8 mouse cellular contexts compared by ENCODE assay signal in genomic region chr3:108563309-108563708, GRCm38 (mm10). TPM values are rescaled to one million over a fixed set of nuclear protein-coding genes. Genes with fewer than 3 reads are reported as not detected.
A peak's percentile ranks its signal among the peaks of the same experiment; 100 is the strongest.
DNase-seq lines count a peak whose midpoint lies in the region; ATAC-seq and TF ChIP-seq lines count a peak whose summit lies in the region.

No protein-coding gene starts in this region.

- no peaks in the 10 kb centered on the region for H3K9me3 ChIP-seq in forebrain, embryonic 12.5 days
- H3K9me3 ChIP-seq in heart, postnatal 0 days (replicated peaks; ENCODE audit: control insufficient read depth, low read length): no peaks in the 10 kb centered on the region
- no peaks in the 10 kb centered on the region for H3K9me3 ChIP-seq in liver, embryonic 16.5 days (replicated peaks; ENCODE audit: control insufficient read depth, low read length)
- H3K9me3 ChIP-seq in neural tube, embryonic 12.5 days: no peaks in the 10 kb centered on the region
- no peaks in the 10 kb centered on the region for H3K9me3 ChIP-seq in stomach, postnatal 0 days (ENCODE audit: control insufficient read depth, low read length)

- no peak overlapping the region for H3K9ac ChIP-seq in forebrain, embryonic 12.5 days
- H3K9ac ChIP-seq in heart, postnatal 0 days (replicated peaks; ENCODE audit: low read depth, low read length): peak overlapping the region; percentile 57
- H3K9ac ChIP-seq in liver, embryonic 16.5 days (ENCODE audit: low read depth, low read length): peak overlapping the region; percentile 56
- H3K9ac ChIP-seq in neural tube, embryonic 12.5 days: 0 out of 2 replicates have a peak overlapping the region, but pooled peaks have one; percentile 2
- peak overlapping the region; percentile 47 for H3K9ac ChIP-seq in stomach, postnatal 0 days (ENCODE audit: low read length)

- no peaks in the 10 kb centered on the region for H3K27me3 ChIP-seq in forebrain, embryonic 12.5 days
- no peaks in the 10 kb centered on the region for H3K27me3 ChIP-seq in heart, postnatal 0 days (ENCODE audit: control insufficient read depth, insufficient read depth, low read length)
- no peaks in the 10 kb centered on the region for H3K27me3 ChIP-seq in liver, embryonic 16.5 days (ENCODE audit: control insufficient read depth, insufficient read depth, low read depth, low read length)
- H3K27me3 ChIP-seq in neural tube, embryonic 12.5 days (replicated peaks): no peaks in the 10 kb centered on the region
- no peaks in the 10 kb centered on the region for H3K27me3 ChIP-seq in stomach, postnatal 0 days (ENCODE audit: control insufficient read depth, insufficient read depth, low read length)

- H3K4me3 ChIP-seq in forebrain, embryonic 12.5 days (replicated peaks): peak overlapping the region; percentile 89
- peak overlapping the region; percentile 96 for H3K4me3 ChIP-seq in heart, postnatal 0 days (ENCODE audit: low read depth, low read length)
- H3K4me3 ChIP-seq in liver, embryonic 16.5 days (ENCODE audit: low read depth, low read length): peak overlapping the region; percentile 89
- peak overlapping the region; percentile 69; the same call in 1 of the 2 replicates for H3K4me3 ChIP-seq in neural tube, embryonic 12.5 days
- peak overlapping the region; percentile 88 for H3K4me3 ChIP-seq in stomach, postnatal 0 days (ENCODE audit: low read depth, low read length)

- WGBS in forebrain, embryonic 12.5 days: 7% methylated on average over 4 of the region's 4 CpGs
- 3% methylated on average over 4 of the region's 4 CpGs for WGBS in heart, postnatal 0 days
- 0% methylated on average over 4 of the region's 4 CpGs for WGBS in liver, embryonic 16.5 days (ENCODE audit: insufficient replicate concordance)
- 8% methylated on average over 4 of the region's 4 CpGs for WGBS in neural tube, embryonic 12.5 days
- 3% methylated on average over 4 of the region's 4 CpGs for WGBS in stomach, postnatal 0 days

- H3K27ac ChIP-seq in forebrain, embryonic 12.5 days: peak overlapping the region; percentile 87
- peak overlapping the region; percentile 90 for H3K27ac ChIP-seq in heart, postnatal 0 days (ENCODE audit: low read depth)
- H3K27ac ChIP-seq in liver, embryonic 16.5 days (ENCODE audit: low read length): peak overlapping the region; percentile 91
- H3K27ac ChIP-seq in neural tube, embryonic 12.5 days: peak overlapping the region; percentile 17; the same call in 1 of the 2 replicates
- peak overlapping the region; percentile 93 for H3K27ac ChIP-seq in stomach, postnatal 0 days (replicated peaks)

- DNase-seq in ES-CJ7 (ENCODE audit: low read depth, low spot score): peak; percentile 84
- DNase-seq in c-Kit-positive CD71-positive TER-119-positive erythroid progenitor cells, embryonic 14.5 days (ENCODE audit: low spot score): peak; percentile 87
- peak; percentile 79 for DNase-seq in heart, postnatal 0 days (ENCODE audit: low spot score)
- DNase-seq in kidney, postnatal 4 days: peak; percentile 91 to 93
- peak; percentile 85 for DNase-seq in stomach, postnatal 0 days (ENCODE audit: low spot score)

- no peak for ATAC-seq in forebrain, embryonic 12.5 days (ENCODE audit: low FRiP score)
- ATAC-seq in heart, postnatal 0 days (ENCODE audit: insufficient read depth, low read depth): no peak; the same call in 1 of the 2 replicates
- ATAC-seq in liver, embryonic 16.5 days (ENCODE audit: low read depth): no peak
- 0 out of 2 replicates have a peak, but pooled peaks have one; percentile 3 for ATAC-seq in neural tube, embryonic 12.5 days (ENCODE audit: low FRiP score, low read depth)
- peak; percentile 18; the same call in 1 of the 2 replicates for ATAC-seq in stomach, postnatal 0 days (ENCODE audit: low FRiP score, low TSS enrichment)

- TF ChIP-seq EP300 in heart, postnatal 0 days (IDR thresholded peaks at IDR 0.05; ENCODE audit: low read depth): no peak
- no peak for TF ChIP-seq EP300 in stomach, postnatal 0 days (optimal IDR thresholded peaks at IDR 0.05)

- peak overlapping the region; percentile 64 for H3K4me2 ChIP-seq in forebrain, embryonic 12.5 days
- peak overlapping the region; percentile 83 for H3K4me2 ChIP-seq in heart, postnatal 0 days (ENCODE audit: low read depth, low read length)
- H3K4me2 ChIP-seq in liver, embryonic 16.5 days (ENCODE audit: low read depth, low read length): peak overlapping the region; percentile 83
- H3K4me2 ChIP-seq in neural tube, embryonic 12.5 days (replicated peaks): peak overlapping the region; percentile 58
- peak overlapping the region; percentile 75 for H3K4me2 ChIP-seq in stomach, postnatal 0 days (replicated peaks; ENCODE audit: low read depth)

- peaks cover 26% of the 10 kb centered on the region for H3K4me1 ChIP-seq in forebrain, embryonic 12.5 days
- H3K4me1 ChIP-seq in heart, postnatal 0 days (ENCODE audit: control insufficient read depth, insufficient read depth): no peaks in the 10 kb centered on the region
- H3K4me1 ChIP-seq in liver, embryonic 16.5 days (ENCODE audit: control insufficient read depth, low read depth, low read length): peaks cover 24% of the 10 kb centered on the region
- H3K4me1 ChIP-seq in neural tube, embryonic 12.5 days: peaks cover 17% of the 10 kb centered on the region
- peaks cover 4% of the 10 kb centered on the region; the same call in 1 of the 2 replicates for H3K4me1 ChIP-seq in stomach, postnatal 0 days (replicated peaks; ENCODE audit: control insufficient read depth, insufficient read depth)

- TF ChIP-seq CTCF in heart, postnatal 0 days (IDR thresholded peaks at IDR 0.05; ENCODE audit: low read depth): peak; percentile 87
- TF ChIP-seq CTCF in stomach, postnatal 0 days (IDR thresholded peaks at IDR 0.05; ENCODE audit: low read depth): peak; percentile 92

- peaks cover 18% of the 10 kb centered on the region for H3K36me3 ChIP-seq in forebrain, embryonic 12.5 days (replicated peaks)
- H3K36me3 ChIP-seq in heart, postnatal 0 days (replicated peaks; ENCODE audit: control insufficient read depth, insufficient read depth, low read length): peaks cover 19% of the 10 kb centered on the region
- H3K36me3 ChIP-seq in liver, embryonic 16.5 days (ENCODE audit: control insufficient read depth, insufficient read depth): peaks cover 3% of the 10 kb centered on the region; the same call in 1 of the 2 replicates
- H3K36me3 ChIP-seq in neural tube, embryonic 12.5 days: peaks cover 15% of the 10 kb centered on the region
- peaks cover 8% of the 10 kb centered on the region for H3K36me3 ChIP-seq in stomach, postnatal 0 days (ENCODE audit: control insufficient read depth, insufficient read depth, low read length)

RNA-seq across cellular contexts. Expression of gene Tmem167b, which starts 1.0 kb away (rescaled TPM):
- 59.4 and 65.8 TPM in 2 replicates for polyA plus RNA-seq in forebrain, embryonic 12.5 days (2016; fragmentation: Nextera tagmentation; extraction: Ambion mirVana)
- 22.4 and 34.6 TPM in 2 replicates for total RNA-seq in heart, postnatal 0 days (2014; rRNA removed; ENCODE audit: low replicate concordance)
- 25.4 and 25.8 TPM in 2 replicates for polyA plus RNA-seq in heart, postnatal 0 days (2015; fragmentation: Nextera tagmentation; extraction: Ambion mirVana)
- 16.1 and 16.8 TPM in 2 replicates for polyA plus RNA-seq in liver, embryonic 16.5 days (2015; fragmentation: Nextera tagmentation; extraction: Ambion mirVana)
- polyA plus RNA-seq in neural tube, embryonic 12.5 days (2016; fragmentation: Nextera tagmentation; extraction: Ambion mirVana): 55.3 and 56.7 TPM in 2 replicates
- 29.9 and 33.0 TPM in 2 replicates for polyA plus RNA-seq in stomach, postnatal 0 days (2015; fragmentation: Nextera tagmentation; extraction: Ambion mirVana)

RNA-seq across cellular contexts. Expression of gene Taf13, which starts 8.2 kb away (rescaled TPM):
- polyA plus RNA-seq in forebrain, embryonic 12.5 days (2016; fragmentation: Nextera tagmentation; extraction: Ambion mirVana): 55.7 and 58.5 TPM in 2 replicates
- 6.0 and 9.9 TPM in 2 replicates for total RNA-seq in heart, postnatal 0 days (2014; rRNA removed; ENCODE audit: low replicate concordance)
- 29.6 and 30.3 TPM in 2 replicates for polyA plus RNA-seq in heart, postnatal 0 days (2015; fragmentation: Nextera tagmentation; extraction: Ambion mirVana)
- polyA plus RNA-seq in liver, embryonic 16.5 days (2015; fragmentation: Nextera tagmentation; extraction: Ambion mirVana): 8.9 and 10.3 TPM in 2 replicates
- polyA plus RNA-seq in neural tube, embryonic 12.5 days (2016; fragmentation: Nextera tagmentation; extraction: Ambion mirVana): 72.6 and 77.8 TPM in 2 replicates
- polyA plus RNA-seq in stomach, postnatal 0 days (2015; fragmentation: Nextera tagmentation; extraction: Ambion mirVana): 40.0 and 42.2 TPM in 2 replicates

RNA-seq across cellular contexts. Expression of gene 5330417C22Rik, which starts 27.0 kb away (rescaled TPM):
- 3.7 and 5.9 TPM in 2 replicates for polyA plus RNA-seq in forebrain, embryonic 12.5 days (2016; fragmentation: Nextera tagmentation; extraction: Ambion mirVana)
- total RNA-seq in heart, postnatal 0 days (2014; rRNA removed; ENCODE audit: low replicate concordance): 0.04 and 0.62 TPM in 2 replicates
- polyA plus RNA-seq in heart, postnatal 0 days (2015; fragmentation: Nextera tagmentation; extraction: Ambion mirVana): 0.34 and 1.6 TPM in 2 replicates
- 0.21 and 0.63 TPM in 2 replicates for polyA plus RNA-seq in liver, embryonic 16.5 days (2015; fragmentation: Nextera tagmentation; extraction: Ambion mirVana)
- 4.6 TPM in 2 replicates for polyA plus RNA-seq in neural tube, embryonic 12.5 days (2016; fragmentation: Nextera tagmentation; extraction: Ambion mirVana)
- polyA plus RNA-seq in stomach, postnatal 0 days (2015; fragmentation: Nextera tagmentation; extraction: Ambion mirVana): 30.8 and 32.0 TPM in 2 replicates

RNA-seq across cellular contexts. Expression of gene Wdr47, which starts 27.8 kb away (rescaled TPM):
- 51.1 and 55.9 TPM in 2 replicates for polyA plus RNA-seq in forebrain, embryonic 12.5 days (2016; fragmentation: Nextera tagmentation; extraction: Ambion mirVana)
- 4.3 and 8.5 TPM in 2 replicates for total RNA-seq in heart, postnatal 0 days (2014; rRNA removed; ENCODE audit: low replicate concordance)
- polyA plus RNA-seq in heart, postnatal 0 days (2015; fragmentation: Nextera tagmentation; extraction: Ambion mirVana): 4.3 and 5.2 TPM in 2 replicates
- polyA plus RNA-seq in liver, embryonic 16.5 days (2015; fragmentation: Nextera tagmentation; extraction: Ambion mirVana): 1.4 and 1.9 TPM in 2 replicates
- 66.6 and 72.1 TPM in 2 replicates for polyA plus RNA-seq in neural tube, embryonic 12.5 days (2016; fragmentation: Nextera tagmentation; extraction: Ambion mirVana)
- polyA plus RNA-seq in stomach, postnatal 0 days (2015; fragmentation: Nextera tagmentation; extraction: Ambion mirVana): 5.3 and 5.7 TPM in 2 replicates

RNA-seq across cellular contexts. Expression of gene 1700013F07Rik, which starts 29.4 kb away (rescaled TPM):
- 0.76 and 1.2 TPM in 2 replicates for polyA plus RNA-seq in forebrain, embryonic 12.5 days (2016; fragmentation: Nextera tagmentation; extraction: Ambion mirVana)
- total RNA-seq in heart, postnatal 0 days (2014; rRNA removed; ENCODE audit: low replicate concordance): not detected in 2 replicates
- polyA plus RNA-seq in heart, postnatal 0 days (2015; fragmentation: Nextera tagmentation; extraction: Ambion mirVana): not detected in 2 replicates
- polyA plus RNA-seq in liver, embryonic 16.5 days (2015; fragmentation: Nextera tagmentation; extraction: Ambion mirVana): not detected in 2 replicates
- 0.32 TPM in 1 of 2 replicates, not detected in the other for polyA plus RNA-seq in neural tube, embryonic 12.5 days (2016; fragmentation: Nextera tagmentation; extraction: Ambion mirVana)
- polyA plus RNA-seq in stomach, postnatal 0 days (2015; fragmentation: Nextera tagmentation; extraction: Ambion mirVana): 0.34 TPM in 1 of 2 replicates, not detected in the other

Comparison
In these comparisons a context has a peak if more than half of its experiments do, and no peak if none do; other contexts are left out.
1. ATAC-seq: peak in neural tube, embryonic 12.5 days (single experiment) and stomach, postnatal 0 days (single experiment); none in forebrain, embryonic 12.5 days (single experiment), heart, postnatal 0 days (single experiment) and liver, embryonic 16.5 days (single experiment).
2. H3K27ac ChIP-seq: peak in every context shown above with its lines; median percentile 93 in stomach, postnatal 0 days; 91 in liver, embryonic 16.5 days; 90 in heart, postnatal 0 days; 87 in forebrain, embryonic 12.5 days; 17 in neural tube, embryonic 12.5 days.
3. Peak in every context shown above with its lines, with median percentiles within 50 percentile points of each other: DNase-seq, H3K4me2 ChIP-seq and H3K4me3 ChIP-seq.